Mouse (Mus musculus) left cerebral cortex, postnatal 4 days (tissue): ENCODE results near the gene Fgd4. TPM values are rescaled to one million over a fixed set of nuclear protein-coding genes. Genes with fewer than 3 reads are reported as not detected.

ENCODE experiments used
- total RNA-seq, 2 experiments: library from RNA; stranded (reverse); gene quantifications; 2 replicates each; pipeline ENCODE4 v1.2.3; 2021

Fgd4 gene
- total RNA-seq, 2 experiments from 2014 or later, result 56.9 to 61.6 TPM

Other genes with a start within 250 kb of the Fgd4 start
- gene Dnm1l, start 241.6 kb downstream of the Fgd4 start, total RNA-seq, result 100 to 1,000 TPM; 181 to 184 TPM
- not detected for gene Olfr19, start 75.9 kb upstream of the Fgd4 start, total RNA-seq
- gene Spag6l, start 228.9 kb upstream of the Fgd4 start, total RNA-seq, result 10 to 100 TPM; 11.4 to 12.6 TPM